12 mouse cellular contexts compared by ENCODE assay signal in the genomic region with DNA sequence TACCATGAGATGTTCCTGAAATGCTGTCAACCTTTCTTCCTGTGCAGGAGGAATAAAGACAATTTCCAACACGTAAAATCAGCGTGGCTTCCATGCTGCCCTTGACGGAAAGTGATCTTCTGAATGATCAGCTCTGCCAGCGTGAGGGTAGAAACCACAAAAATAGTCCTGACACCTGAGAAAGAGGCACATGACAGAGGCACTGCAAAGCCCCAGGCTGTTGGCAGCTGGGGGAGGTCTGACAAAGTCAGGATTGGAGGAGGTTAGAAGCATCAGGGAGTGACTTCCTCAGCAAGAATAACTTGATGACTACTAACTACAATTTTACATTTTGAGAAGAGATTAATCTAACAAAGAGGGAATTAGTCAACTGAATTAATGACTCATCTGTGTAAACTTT.
"Had no signal": no experiment of that assay in that cellular context is flagged by ENCODE, and none has a peak within 500 bp of the region (broad histone marks: within the 10 kb centered on the region; RNA-seq: fewer than 3 reads in every experiment).

No protein-coding gene starts in this region.

- H3K36me3 ChIP-seq: kidney, embryonic 15.5 days; limb, embryonic 13.5 days; midbrain, embryonic 15.5 days; neural tube, embryonic 12.5 days had no signal

- H3K9me3 ChIP-seq: kidney, embryonic 15.5 days; limb, embryonic 13.5 days; midbrain, embryonic 15.5 days; neural tube, embryonic 12.5 days had no signal

- H3K4me1 ChIP-seq: kidney, embryonic 15.5 days; limb, embryonic 13.5 days; midbrain, embryonic 15.5 days; neural tube, embryonic 12.5 days had no signal

- H3K4me3 ChIP-seq: kidney, embryonic 15.5 days; limb, embryonic 13.5 days; midbrain, embryonic 15.5 days; neural tube, embryonic 12.5 days had no signal

- H3K9ac ChIP-seq: kidney, embryonic 15.5 days; limb, embryonic 13.5 days; liver, embryonic 14.5 days; midbrain, embryonic 15.5 days; neural tube, embryonic 12.5 days had no signal

- H3K4me2 ChIP-seq: kidney, embryonic 15.5 days; limb, embryonic 13.5 days; midbrain, embryonic 15.5 days; neural tube, embryonic 12.5 days had no signal

- DNase-seq: kidney, postnatal 14 days; left cerebral cortex, postnatal 4 days; lung, adult 18-20 months; lung, postnatal 36 days; spleen, adult 18-20 months; thymus, adult 18-20 months had no signal

- H3K27me3 ChIP-seq: kidney, embryonic 15.5 days; limb, embryonic 13.5 days; midbrain, embryonic 15.5 days; neural tube, embryonic 12.5 days had no signal

- ATAC-seq: lung, postnatal 0 days; midbrain, embryonic 15.5 days had no signal

- H3K27ac ChIP-seq: kidney, embryonic 15.5 days; limb, embryonic 13.5 days; liver, embryonic 14.5 days; midbrain, embryonic 15.5 days; neural tube, embryonic 12.5 days had no signal
